8 mouse cellular contexts compared by ENCODE assay signal in genomic region chr11:106488126-106488561, GRCm38 (mm10). TPM values are rescaled to one million over a fixed set of nuclear protein-coding genes. Genes with fewer than 3 reads are reported as not detected.
DNase-seq lines count a peak whose midpoint lies in the region; ATAC-seq and TF ChIP-seq lines count a peak whose summit lies in the region.

No protein-coding gene starts in this region.

- WGBS in heart, embryonic 11.5 days (ENCODE audit: insufficient replicate concordance) = 12% methylated on average over 17 of the region's 17 CpGs

- H3K36me3 ChIP-seq in heart, embryonic 11.5 days (ENCODE audit: control insufficient read depth, insufficient read depth, low read length) = no peaks in the 10 kb centered on the region
- no peaks in the 10 kb centered on the region for H3K36me3 ChIP-seq in ES-E14 (ENCODE audit: control insufficient read depth, insufficient read depth, low read length, poor library complexity, severe bottlenecking)

- H3K4me3 ChIP-seq in heart, embryonic 11.5 days (ENCODE audit: low read depth, low read length) = peak overlapping the region; percentile 73
- peak overlapping the region; percentile 61 to 85 for H3K4me3 ChIP-seq in ES-E14 (ENCODE audit: insufficient read depth in 1 of 2, low read depth in 1 of 2, low read length in 2 of 2, poor library complexity in 1 of 2, severe bottlenecking in 1 of 2)

- intact Hi-C loops in heart, postnatal 10 days (cut with DNase I) = no loop called here

- in situ Hi-C loops in ES-E14 (cut with MboI; ENCODE audit: low sequenced_read_pairs in 2 of 2, unreplicated experiment in 2 of 2) = no loop called here

- no peaks in the 10 kb centered on the region for H3K27me3 ChIP-seq in heart, embryonic 11.5 days (ENCODE audit: control insufficient read depth, insufficient read depth, low read length)

- no peak for DNase-seq in heart, postnatal 10 days
- DNase-seq in ES-E14 (ENCODE audit: low read depth, low spot score) = no peak
- DNase-seq in forelimb bud, embryonic 11.5 days (ENCODE audit: low read depth, low spot score) = peak; percentile 52
- DNase-seq in lung, postnatal 10 days = peak; percentile 64
- no peak for DNase-seq in adrenal gland, adult 18-20 months (ENCODE audit: low spot score in 2 of 2)
- no peak for DNase-seq in retina, embryonic 14.5 days (ENCODE audit: low spot score)
- no peak for DNase-seq in adrenal gland, adult (ENCODE audit: inconsistent age in 2 of 2, low spot score in 1 of 2)

- H3K27ac ChIP-seq in heart, embryonic 11.5 days (ENCODE audit: low read depth, low read length) = peak overlapping the region; percentile 65; the same call in 1 of the 2 replicates
- no peak overlapping the region for H3K27ac ChIP-seq in ES-E14 (ENCODE audit: insufficient read depth, low read depth, low read length, poor library complexity, severe bottlenecking)

- peak overlapping the region; percentile 81 for H3K9ac ChIP-seq in heart, embryonic 11.5 days (ENCODE audit: low read depth, low read length)
- H3K9ac ChIP-seq in ES-E14 (ENCODE audit: insufficient read depth, low read depth, low read length, poor library complexity, severe bottlenecking) = peak overlapping the region; percentile 64; the same call in 1 of the 2 replicates

- H3K9me3 ChIP-seq in heart, embryonic 11.5 days (replicated peaks; ENCODE audit: control insufficient read depth, low read length) = no peaks in the 10 kb centered on the region
- no peaks in the 10 kb centered on the region for H3K9me3 ChIP-seq in ES-E14 (ENCODE audit: control insufficient read depth, insufficient read depth, low read depth, low read length)

- ATAC-seq in heart, embryonic 11.5 days (replicated peaks; ENCODE audit: insufficient number of reproducible peaks, low FRiP score, low TSS enrichment) = peak; percentile 36; the same call in 1 of the 2 replicates

- H3K4me1 ChIP-seq in heart, embryonic 11.5 days (ENCODE audit: control insufficient read depth, insufficient read depth, low read length) = no peaks in the 10 kb centered on the region
- H3K4me1 ChIP-seq in ES-E14 (ENCODE audit: control insufficient read depth in 2 of 2, insufficient read depth in 2 of 2, low read length in 2 of 2, poor library complexity in 1 of 2) = no peaks in the 10 kb centered on the region; a peak in 2 of 4 replicates

- peak overlapping the region; percentile 90 for H3K4me2 ChIP-seq in heart, embryonic 11.5 days

TF ChIP-seq in ES-E14, 5 proteins besides CTCF, POLR2A, EP300 and RAD21:
- TF ChIP-seq HCFC1 (IDR thresholded peaks at IDR 0.05; ENCODE audit: borderline replicate concordance, insufficient read depth, low read length) (no peak), ZNF384 (IDR thresholded peaks at IDR 0.05; ENCODE audit: low read depth, low read length) (no peak), MAFK (IDR thresholded peaks at IDR 0.05; ENCODE audit: insufficient read depth, low read depth, low read length) (no peak), CHD2 (IDR thresholded peaks at IDR 0.05; ENCODE audit: low read depth, low read length) (no peak), ZC3H11A (IDR thresholded peaks at IDR 0.05; ENCODE audit: borderline replicate concordance, low read depth, low read length) (no peak)
TF ChIP-seq in ES-E14: peak in this region for 0.

RNA-seq across cellular contexts. Expression of gene Ern1, which starts 0.5 kb away (rescaled TPM):
- 3.7 and 4.4 TPM in 2 replicates for polyA plus RNA-seq in heart, embryonic 11.5 days (2014; fragmentation: Nextera tagmentation; extraction: Ambion mirVana)
- 10 to 100 TPM in 1 of 2 experiments, 1 to 10 TPM in 1; 8.9 to 10.5 TPM for total RNA-seq in heart, postnatal 10 days (2021)
- 7.4 and 10.4 TPM in 2 replicates for total RNA-seq in ES-E14 (2012; rRNA removed)
- total RNA-seq in adrenal gland, adult 18-20 months (2021) = 100 to 1,000 TPM in 1 of 2 experiments, 10 to 100 TPM in 1; 74.1 to 154 TPM

Comparison
In these comparisons a context has a peak if more than half of its experiments do, and no peak if none do; other contexts are left out.
1. DNase-seq: peak in forelimb bud, embryonic 11.5 days (single experiment) and lung, postnatal 10 days (single experiment); none in heart, postnatal 10 days (0 of 2), ES-E14 (single experiment), adrenal gland, adult 18-20 months (0 of 2), retina, embryonic 14.5 days (single experiment) and adrenal gland, adult (0 of 2).